Mouse (Mus musculus) midbrain, embryonic 14.5 days (tissue): ENCODE measurements at regions not wholly inside any gene's neighbourhood (a gene's known extent, or its start where the extent isn't known, plus 50 kb on each side); places are given as distances from the start of the nearest gene placed in this dataset.

Experiments used
- ATAC-seq: fragments of 200-750 bp; cut with Nextera tagmentation; 2 replicates; pipeline ENCODE4 v1.8.0; 2017; ENCODE audit warnings: moderate number of reproducible peaks, moderate library complexity; ENCODE audit not compliant: low FRiP score, low TSS enrichment
- DNase-seq: peaks from one replicate; pipeline ENCODE4 v3.0.0-alpha.2; 2015
- H3K27ac ChIP-seq: fragments of 300-500 bp; sonication (generic); replicated peaks from 2 replicates; pipeline ENCODE4 v1.5.1; 2014; ENCODE audit warnings: mild to moderate bottlenecking, low read depth, low read length, moderate library complexity
- H3K27me3 ChIP-seq: fragments of 300-500 bp; sonication (generic); 2 replicates; pipeline ENCODE4 v1.6.1; 2014; ENCODE audit warnings: low read length, control low read depth, mixed read lengths; ENCODE audit not compliant: control insufficient read depth, insufficient read depth
- H3K36me3 ChIP-seq: fragments of 300-500 bp; sonication (generic); 2 replicates; pipeline ENCODE4 v1.6.1; 2014; ENCODE audit warnings: low read length, control low read depth; ENCODE audit not compliant: control insufficient read depth, insufficient read depth
- H3K4me1 ChIP-seq: fragments of 300-500 bp; sonication (generic); 2 replicates; pipeline ENCODE4 v1.6.1; 2014; ENCODE audit warnings: mild to moderate bottlenecking, antibody characterized with exemption, low read length, control low read depth; ENCODE audit not compliant: control insufficient read depth, insufficient read depth
- H3K4me2 ChIP-seq: fragments of 300-500 bp; sonication (generic); 2 replicates; pipeline ENCODE4 v1.6.1; 2014; ENCODE audit warnings: mild to moderate bottlenecking, low read length, moderate library complexity
- H3K4me3 ChIP-seq: fragments of 300-500 bp; sonication (generic); replicated peaks from 2 replicates; pipeline ENCODE4 v1.5.1; 2014; ENCODE audit warnings: low read depth, low read length
- H3K9ac ChIP-seq: fragments of 300-500 bp; sonication (generic); replicated peaks from 2 replicates; pipeline ENCODE4 v1.6.1; 2014; ENCODE audit warnings: mild to moderate bottlenecking, low read length, moderate library complexity
- H3K9me3 ChIP-seq: fragments of 300-500 bp; sonication (generic); 2 replicates; pipeline ENCODE4 v1.6.1; 2016; ENCODE audit warnings: low read length, control low read depth, mixed read lengths; ENCODE audit not compliant: control insufficient read depth
- WGBS: fragments of 180-500 bp; shearing (Covaris S2); extraction: QIAGEN DNeasy Blood & Tissue Kit; methylation state at CpG from one replicate; pipeline ENCODE4 v1.1.7; 2014; 5-methylcytosine and 5-hydroxymethylcytosine counted together

DNA sequence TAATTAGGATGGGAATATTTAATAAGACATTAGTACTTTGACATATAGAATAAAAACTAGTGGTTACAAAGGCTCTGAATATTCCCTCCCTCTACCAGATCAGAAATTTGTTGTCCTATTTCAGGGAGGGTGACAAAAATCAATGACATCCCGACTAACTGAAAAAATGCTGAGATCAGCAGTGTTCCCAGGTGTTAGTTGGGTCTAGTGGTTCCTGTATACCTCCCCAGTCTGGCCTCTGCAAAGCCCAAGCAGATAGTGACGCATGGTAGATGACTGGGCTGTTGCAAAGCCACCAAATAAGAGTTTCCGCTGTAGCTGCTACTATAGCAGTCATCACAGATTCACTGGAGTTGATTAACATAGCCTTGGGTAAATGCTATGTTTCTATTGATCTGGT lies 59.9 kb upstream of the Gm4791 start:
- 81% methylated on average over 3 of the region's 3 CpGs for WGBS
- Histone ChIP-seq H3K9ac (no peak overlapping the region), H3K27me3 (no peaks in the 10 kb centered on the region), H3K36me3 (no peaks in the 10 kb centered on the region), H3K4me3 (no peak overlapping the region), H3K4me1 (no peaks in the 10 kb centered on the region), H3K27ac (no peak overlapping the region), H3K9me3 (no peaks in the 10 kb centered on the region), H3K4me2 (no peak overlapping the region)
- ATAC-seq (no peak), DNase-seq (no peak)

DNA sequence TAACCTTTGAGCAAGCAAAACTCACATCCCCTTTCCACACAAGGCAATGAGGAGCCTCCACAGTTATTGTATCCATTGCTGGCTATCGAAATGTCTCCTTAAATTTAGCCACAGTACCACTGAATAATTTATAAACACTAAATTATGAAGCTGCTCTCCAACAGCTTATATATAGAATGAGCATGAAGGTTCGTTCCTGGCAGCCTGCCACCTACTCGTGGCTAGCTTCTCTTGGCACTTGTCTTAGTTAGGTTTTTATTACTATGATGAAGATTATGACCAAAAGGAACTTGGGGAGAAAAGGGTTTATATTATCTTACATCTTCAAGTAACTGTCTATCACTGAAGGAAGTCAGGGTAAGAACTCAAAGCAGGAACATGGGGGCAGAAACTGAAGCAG lies 72.9 kb upstream of the Gm4791 start:
- Histone ChIP-seq H3K4me1 (no peaks in the 10 kb centered on the region), H3K27me3 (no peaks in the 10 kb centered on the region), H3K36me3 (no peaks in the 10 kb centered on the region), H3K9ac (no peak overlapping the region), H3K4me2 (no peak overlapping the region), H3K4me3 (no peak overlapping the region), H3K9me3 (no peaks in the 10 kb centered on the region), H3K27ac (no peak overlapping the region)
- no peak for DNase-seq
- ATAC-seq: no peak
- 75% methylated on average over 3 of the region's 3 CpGs for WGBS

- no peaks in the 10 kb centered on the region for H3K9me3 ChIP-seq
Measured at GRCm38 (mm10) chr9:46920081-46920480, 78.5 kb upstream of the Gm4791 start.

DNA sequence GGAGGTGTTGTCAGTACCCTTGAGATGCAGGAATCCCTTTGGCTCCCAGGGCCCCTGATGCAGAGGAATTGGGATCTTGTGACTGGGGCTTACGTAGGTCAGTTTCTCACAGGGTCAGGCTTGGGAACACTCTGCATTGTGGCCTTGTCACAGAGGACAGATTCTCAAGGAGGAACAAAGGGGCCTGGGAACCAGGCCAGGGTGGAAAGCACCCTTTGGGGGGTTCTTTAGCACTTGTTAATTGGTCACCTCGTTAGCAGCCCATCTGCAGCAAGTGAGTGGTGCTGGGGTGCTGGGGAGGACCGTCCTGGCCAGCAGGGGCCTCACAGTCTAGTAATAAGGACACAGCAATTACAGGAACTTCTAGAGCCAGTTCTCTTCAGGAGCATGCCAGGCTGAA lies 85.3 kb upstream of the Gm4791 start:
- no peaks in the 10 kb centered on the region for H3K36me3 ChIP-seq
- no peaks in the 10 kb centered on the region for H3K27me3 ChIP-seq
- DNase-seq (no peak), ATAC-seq (no peak)
- no peak overlapping the region for H3K4me2 ChIP-seq
- H3K27ac ChIP-seq: no peak overlapping the region
- WGBS: 36% methylated on average over 3 of the region's 3 CpGs
- H3K4me1 ChIP-seq: no peaks in the 10 kb centered on the region
- H3K9me3 ChIP-seq: no peaks in the 10 kb centered on the region
- no peak overlapping the region for H3K4me3 ChIP-seq
- no peak overlapping the region for H3K9ac ChIP-seq

More at GRCm38 (mm10) chr9:46920081-46920480, 78.5 kb upstream of the Gm4791 start:
- Histone ChIP-seq H3K4me1 (no peaks in the 10 kb centered on the region), H3K27me3 (no peaks in the 10 kb centered on the region), H3K9ac (no peak overlapping the region), H3K27ac (no peak overlapping the region), H3K4me3 (no peak overlapping the region), H3K4me2 (no peak overlapping the region), H3K36me3 (no peaks in the 10 kb centered on the region)
- no peak for ATAC-seq
- 94% methylated on average over 1 of the region's 1 CpGs for WGBS
- DNase-seq: no peak

GRCm38 (mm10) chr9:46909412-46910013 lies 89.0 kb upstream of the Gm4791 start:
- Histone ChIP-seq H3K4me2 (no peak overlapping the region), H3K27me3 (no peaks in the 10 kb centered on the region), H3K4me3 (no peak overlapping the region), H3K9ac (no peak overlapping the region), H3K27ac (no peak overlapping the region), H3K9me3 (no peaks in the 10 kb centered on the region), H3K36me3 (no peaks in the 10 kb centered on the region), H3K4me1 (no peaks in the 10 kb centered on the region)
- DNase-seq: no peak
- WGBS: 46% methylated on average over 6 of the region's 6 CpGs
- no peak for ATAC-seq

DNA sequence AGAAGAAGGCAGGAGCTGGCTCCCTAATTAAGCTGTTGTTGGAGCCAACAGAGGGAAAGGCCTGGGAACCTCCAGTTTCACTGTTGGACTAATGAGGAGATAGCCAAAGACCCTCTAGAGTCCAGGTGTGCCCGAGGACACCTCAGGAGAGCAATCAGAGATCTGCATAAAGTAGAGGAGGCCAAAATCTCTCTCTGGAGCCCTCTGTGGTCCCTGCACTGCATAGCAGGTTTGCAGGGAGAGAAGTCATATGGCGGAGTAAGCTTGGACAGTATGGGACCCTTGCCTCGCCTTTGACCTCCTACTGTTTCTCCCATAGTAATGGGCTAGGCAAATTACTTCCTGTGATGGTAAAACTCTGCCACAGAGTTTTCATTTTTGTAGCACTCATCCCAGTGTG lies 93.5 kb upstream of the Gm4791 start:
- WGBS: 91% methylated on average over 3 of the region's 3 CpGs
- H3K4me1 ChIP-seq: no peaks in the 10 kb centered on the region

GRCm38 (mm10) chr9:46903491-46904220 lies 94.9 kb upstream of the Gm4791 start:
- Histone ChIP-seq H3K27ac (no peak overlapping the region), H3K27me3 (no peaks in the 10 kb centered on the region), H3K9ac (no peak overlapping the region), H3K4me2 (no peak overlapping the region), H3K36me3 (no peaks in the 10 kb centered on the region), H3K9me3 (no peaks in the 10 kb centered on the region), H3K4me1 (no peaks in the 10 kb centered on the region), H3K4me3 (no peak overlapping the region)
- ATAC-seq (no peak), DNase-seq (no peak)
- 66% methylated on average over 8 of the region's 8 CpGs for WGBS

More for the DNA sequence above, 93.5 kb upstream of the Gm4791 start:
- H3K36me3 ChIP-seq: no peaks in the 10 kb centered on the region
- no peak overlapping the region for H3K4me2 ChIP-seq
- H3K9me3 ChIP-seq: no peaks in the 10 kb centered on the region
- H3K27me3 ChIP-seq: no peaks in the 10 kb centered on the region
- H3K9ac ChIP-seq: no peak overlapping the region
- no peak for DNase-seq
- no peak overlapping the region for H3K27ac ChIP-seq
- ATAC-seq: no peak
- H3K4me3 ChIP-seq: no peak overlapping the region

- H3K27me3 ChIP-seq: no peaks in the 10 kb centered on the region
- no peak overlapping the region for H3K27ac ChIP-seq
- H3K9ac ChIP-seq: no peak overlapping the region
- 79% methylated on average over 2 of the region's 2 CpGs for WGBS
- H3K9me3 ChIP-seq: 0 out of 2 replicates have a peak, but pooled peaks cover 3% of the 10 kb centered on the region
- DNase-seq (no peak), ATAC-seq (no peak)
- H3K4me3 ChIP-seq: no peak overlapping the region
- no peak overlapping the region for H3K4me2 ChIP-seq
- no peaks in the 10 kb centered on the region for H3K4me1 ChIP-seq
- H3K36me3 ChIP-seq: no peaks in the 10 kb centered on the region
Measured at GRCm38 (mm10) chr9:46899283-46899682, 99.3 kb upstream of the Gm4791 start.

GRCm38 (mm10) chr9:46898120-46898519 lies 100.4 kb upstream of the Gm4791 start:
- WGBS: 75% methylated on average over 3 of the region's 3 CpGs
- Histone ChIP-seq H3K4me3 (no peak overlapping the region), H3K9ac (no peak overlapping the region), H3K9me3 (0 out of 2 replicates have a peak, but pooled peaks cover 5% of the 10 kb centered on the region), H3K27me3 (no peaks in the 10 kb centered on the region), H3K4me1 (no peaks in the 10 kb centered on the region), H3K27ac (no peak overlapping the region), H3K4me2 (no peak overlapping the region), H3K36me3 (no peaks in the 10 kb centered on the region)
- ATAC-seq: no peak
- DNase-seq: no peak
